Mouse (Mus musculus): ENCODE results near the gene Armcx6.

DNA sequence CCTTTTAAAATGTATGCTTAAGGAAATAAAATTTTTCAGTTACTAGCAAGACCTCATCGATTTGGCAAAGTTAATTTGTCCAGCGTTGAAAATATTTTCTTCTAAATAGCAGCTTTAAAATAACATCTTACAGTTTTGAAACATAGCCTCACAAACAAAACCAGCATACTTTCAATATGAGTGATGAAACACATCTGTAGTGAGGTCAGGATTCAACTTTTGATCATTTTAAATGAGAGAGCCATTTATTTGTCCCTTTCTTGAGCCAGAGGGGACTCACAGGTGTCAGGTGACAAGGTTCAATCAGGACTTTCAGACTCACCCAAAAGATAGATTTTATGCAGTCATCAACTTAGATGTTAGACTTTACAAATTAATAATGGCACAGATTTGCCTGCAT lies 693 bp upstream of the Armcx6 start:
- TF ChIP-seq CTCF (IDR thresholded peaks at IDR 0.05; ENCODE audit: low read depth) (no peak), EP300 (IDR thresholded peaks at IDR 0.05; ENCODE audit: low read depth) (no peak)

All from heart, postnatal 0 days (tissue).